Mouse (Mus musculus): ENCODE data around the gene Oxct1.

Oxct1 gene

GRCm38 (mm10) chr15:4033168-4034004 lies 7.2 kb downstream of the Oxct1 start:
- no peak for DNase-seq

DNA sequence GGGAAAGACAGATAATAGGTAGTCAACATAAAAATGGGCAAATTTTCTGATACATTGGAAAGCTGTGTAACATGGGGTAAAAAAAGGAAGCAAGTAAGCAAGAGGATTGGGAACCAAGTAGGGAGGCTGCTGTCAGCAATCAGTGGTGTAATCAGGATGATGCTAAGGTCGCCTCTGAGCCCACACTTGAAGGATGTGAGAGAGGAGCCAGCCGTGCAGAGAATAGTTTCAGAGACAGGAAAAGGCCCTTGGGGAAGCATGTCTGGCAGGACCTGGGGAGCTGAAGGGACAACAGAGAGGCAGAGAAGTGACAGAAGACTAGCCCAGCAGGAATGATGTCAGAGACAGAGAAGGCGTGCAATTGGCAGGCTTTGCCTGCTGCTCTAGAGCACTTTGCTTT lies 16.2 kb downstream of the Oxct1 start:
- no peak for DNase-seq

- no peak for DNase-seq
Measured at GRCm38 (mm10) chr15:4043032-4043471, 16.9 kb downstream of the Oxct1 start.

- no peak for DNase-seq
Measured at GRCm38 (mm10) chr15:4056627-4057026, 30.4 kb downstream of the Oxct1 start.

DNA sequence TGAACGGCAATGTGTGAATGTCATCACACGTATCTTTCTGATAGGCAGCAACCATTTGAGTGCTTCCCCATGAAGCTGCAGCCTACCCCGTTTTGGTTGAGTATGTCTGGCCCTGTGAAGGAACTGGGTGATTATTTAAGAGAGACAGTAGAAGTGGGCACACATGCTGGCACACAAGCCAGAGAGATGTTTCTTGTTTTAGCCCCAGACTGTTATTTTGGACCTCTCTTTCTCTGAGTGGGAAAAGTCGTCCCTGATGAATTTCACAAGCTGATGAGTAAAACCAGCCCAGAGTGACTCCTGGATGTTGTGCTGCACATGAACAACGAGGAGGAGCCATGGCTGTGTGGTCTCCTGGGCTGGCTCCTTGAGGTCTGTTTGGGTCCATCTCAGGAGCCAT lies 37.4 kb downstream of the Oxct1 start:
- DNase-seq: no peak

GRCm38 (mm10) chr15:4064013-4064412 lies 37.8 kb downstream of the Oxct1 start:
- no peak for DNase-seq

DNA sequence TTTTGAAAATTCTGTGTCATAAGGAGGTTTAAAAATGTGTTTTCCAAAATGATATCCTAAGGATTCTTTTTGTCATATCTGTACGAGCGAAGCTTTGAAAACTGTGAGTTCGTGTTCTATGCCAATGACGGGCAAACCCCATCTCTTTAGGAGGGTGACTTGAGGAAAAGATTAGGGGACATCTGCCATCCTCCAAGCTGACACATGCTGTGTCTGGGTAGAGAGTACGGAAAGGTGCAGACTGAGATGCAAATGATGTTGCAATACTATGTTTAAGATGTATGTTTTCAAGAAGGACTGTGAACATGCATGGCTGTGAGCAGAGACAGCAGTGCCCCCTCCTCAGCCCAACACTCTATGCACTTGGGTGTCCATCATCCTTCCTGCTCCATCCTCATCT lies 38.5 kb downstream of the Oxct1 start:
- DNase-seq: no peak

DNA sequence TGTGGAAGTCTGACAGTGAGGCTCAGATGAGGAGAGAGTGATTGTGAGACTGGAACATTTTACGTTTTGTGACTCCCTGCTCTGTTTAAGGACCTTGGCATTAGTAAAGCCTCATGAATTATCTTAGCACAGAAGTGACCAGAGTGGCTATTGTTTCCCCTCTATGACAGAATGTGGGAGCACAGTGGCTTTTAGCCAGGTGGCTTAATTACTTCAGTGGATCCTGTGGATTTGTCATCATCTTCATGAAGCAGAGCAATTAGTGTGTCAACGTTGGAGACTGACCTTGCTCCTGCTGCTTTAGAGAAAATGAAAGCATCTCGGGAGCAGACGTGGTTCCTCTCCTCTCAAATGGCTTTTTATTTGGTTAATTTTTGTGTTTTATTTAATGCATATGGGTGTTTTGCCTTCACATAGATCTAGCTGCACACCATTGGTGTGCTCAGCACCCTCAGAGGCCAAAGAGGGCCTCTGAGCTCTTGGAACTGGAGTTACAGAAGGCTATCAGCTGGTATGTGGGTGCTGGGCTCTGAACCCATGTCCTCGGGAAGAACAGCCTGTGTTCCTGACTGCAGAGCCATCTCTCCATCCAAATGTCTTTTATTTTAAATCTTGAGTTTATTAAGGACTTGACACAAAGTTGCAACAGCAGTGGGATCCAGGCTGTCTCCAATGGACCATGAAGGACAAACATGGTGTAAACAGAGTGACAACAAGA lies 41.2 kb downstream of the Oxct1 start:
- DNase-seq: peak; percentile 34

GRCm38 (mm10) chr15:4077978-4078377 lies 51.8 kb downstream of the Oxct1 start:
- no peak for DNase-seq

DNA sequence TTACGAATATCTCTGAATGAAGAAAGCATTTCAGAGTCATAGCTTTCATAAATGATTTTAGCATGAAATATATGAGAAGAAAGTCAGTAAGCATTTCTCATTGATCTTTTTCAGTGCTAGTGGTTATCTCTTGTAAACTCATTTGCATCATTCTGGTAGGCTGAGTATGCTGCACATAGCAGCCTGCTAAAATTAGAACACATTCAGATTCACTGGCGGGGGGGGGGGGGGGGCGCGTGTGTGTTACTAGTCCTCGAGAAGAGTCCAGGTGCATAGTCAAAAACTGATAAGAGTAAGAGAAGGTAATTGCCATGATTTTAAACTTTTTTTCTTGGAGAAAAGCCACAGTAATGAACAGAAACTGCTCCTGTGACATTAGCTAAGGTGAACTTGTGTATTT lies 52.6 kb downstream of the Oxct1 start:
- no peak for DNase-seq

DNA sequence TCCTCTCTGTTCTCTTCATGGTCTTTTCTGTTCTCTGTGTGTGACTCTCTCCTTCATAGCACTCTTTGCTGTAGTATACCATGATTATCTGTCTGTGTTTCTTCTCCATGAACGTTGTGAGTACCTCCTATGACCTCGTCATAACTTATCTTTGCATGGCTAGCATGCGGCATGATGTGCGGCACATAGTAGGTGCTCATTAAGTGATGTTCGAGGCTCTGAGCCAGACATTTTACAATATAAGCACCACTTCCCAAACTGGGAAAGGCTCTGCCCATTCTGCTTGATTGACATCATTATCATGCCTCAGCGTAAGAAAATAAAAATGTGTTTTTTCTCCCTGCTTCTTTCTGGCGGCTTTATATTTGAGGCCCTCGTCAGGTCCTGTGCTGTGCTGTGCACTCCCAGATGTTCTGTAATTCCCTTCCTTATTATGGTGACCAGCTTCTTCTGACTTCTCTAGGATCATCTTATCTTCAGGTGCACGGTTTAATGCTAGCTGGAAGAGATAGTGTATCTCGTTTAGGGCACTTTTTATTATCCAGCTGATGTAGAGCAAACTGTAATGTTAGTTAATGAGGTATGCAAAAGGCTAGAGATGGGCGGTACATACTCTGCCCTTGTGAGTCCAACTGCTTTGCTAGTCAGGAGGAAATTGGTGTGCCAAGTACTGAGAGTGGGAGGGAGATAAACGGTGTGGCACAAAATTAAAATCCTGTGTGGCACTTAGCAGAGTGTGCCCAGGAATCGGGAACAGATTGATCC lies 53.4 kb downstream of the Oxct1 start:
- no peak for DNase-seq

DNA sequence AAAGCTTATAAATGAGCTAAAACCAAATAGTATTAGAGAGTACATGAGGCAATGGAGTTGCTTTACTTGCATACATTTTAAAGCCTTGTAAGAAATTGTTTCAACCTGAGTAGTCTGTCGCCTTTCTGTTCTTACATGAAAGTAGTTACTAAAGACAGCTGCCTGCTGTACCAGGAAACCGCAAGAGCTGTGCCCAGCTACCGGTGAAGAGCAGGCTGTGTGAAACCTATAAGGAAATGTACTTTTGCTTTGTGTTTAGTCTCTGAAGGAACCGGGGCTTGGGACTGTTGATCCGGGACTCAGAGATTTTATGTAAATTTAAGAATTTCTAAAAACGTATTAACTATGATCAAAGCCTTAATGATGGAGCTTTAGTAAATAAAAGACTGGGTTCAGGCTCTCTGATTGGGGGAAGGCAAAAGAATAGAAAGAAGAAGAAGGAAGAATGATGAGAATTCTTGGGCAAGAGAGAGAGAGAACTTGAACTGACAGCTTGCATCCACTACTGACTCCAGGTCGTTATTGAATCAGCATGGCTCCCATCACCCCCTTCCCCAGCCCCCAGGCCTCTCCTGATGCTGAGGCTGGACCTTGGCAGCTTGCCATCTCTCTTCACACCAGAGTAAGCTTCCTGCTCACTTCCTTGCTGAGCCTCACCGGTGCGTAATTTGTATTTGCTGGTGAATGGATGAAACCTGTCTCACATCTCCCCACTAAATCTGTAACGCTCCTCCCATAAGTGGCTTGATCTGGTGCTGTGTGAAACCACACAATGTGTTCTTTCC lies 59.6 kb downstream of the Oxct1 start:
- no peak for DNase-seq

GRCm38 (mm10) chr15:4087446-4087845 lies 61.3 kb downstream of the Oxct1 start:
- no peak for DNase-seq

- DNase-seq: no peak
Measured at GRCm38 (mm10) chr15:4087914-4088313, 61.7 kb downstream of the Oxct1 start.

- no peak for DNase-seq
Measured at GRCm38 (mm10) chr15:4090601-4091000, 64.4 kb downstream of the Oxct1 start.

DNA sequence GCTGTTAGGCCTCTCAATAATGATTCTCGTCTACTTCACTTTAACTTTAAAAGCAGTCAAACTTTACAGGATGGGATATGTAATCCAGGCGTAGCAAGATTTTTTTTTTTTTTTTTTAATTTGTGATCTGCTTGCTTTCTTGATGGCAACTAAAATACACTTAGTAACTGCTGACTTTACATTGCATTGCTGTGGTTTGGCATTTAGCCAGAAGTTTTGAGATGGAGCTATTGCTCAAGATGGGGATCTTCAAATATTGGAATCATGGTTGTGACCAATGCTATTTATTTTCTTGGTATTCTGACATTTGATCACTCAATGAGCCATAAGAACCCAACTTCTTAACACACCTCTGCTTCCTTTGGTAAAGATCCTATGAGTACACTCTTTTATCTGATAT lies 66.4 kb downstream of the Oxct1 start:
- DNase-seq: no peak

GRCm38 (mm10) chr15:4100341-4100921 lies 74.2 kb downstream of the Oxct1 start:
- DNase-seq: no peak

DNA sequence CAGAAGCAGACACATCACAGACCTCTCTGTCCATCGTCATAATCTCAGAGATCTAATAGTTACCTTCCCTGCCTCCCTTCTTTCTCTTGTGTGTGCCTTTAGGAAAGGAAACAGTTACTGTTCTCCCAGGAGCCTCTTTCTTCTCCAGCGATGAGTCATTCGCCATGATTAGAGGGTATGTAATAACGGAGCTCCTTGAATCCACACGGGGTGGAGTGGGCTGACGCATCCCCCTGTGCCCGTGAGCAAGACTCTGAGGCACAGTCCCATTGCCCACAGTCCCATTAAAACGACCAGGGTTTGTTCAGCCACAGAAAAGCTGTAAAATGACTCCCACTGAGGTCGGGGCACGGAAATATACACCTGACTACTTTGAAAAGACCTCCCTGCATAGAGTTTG lies 74.8 kb downstream of the Oxct1 start:
- no peak for DNase-seq

- DNase-seq: no peak
Measured at GRCm38 (mm10) chr15:4104319-4104718, 78.1 kb downstream of the Oxct1 start.

DNA sequence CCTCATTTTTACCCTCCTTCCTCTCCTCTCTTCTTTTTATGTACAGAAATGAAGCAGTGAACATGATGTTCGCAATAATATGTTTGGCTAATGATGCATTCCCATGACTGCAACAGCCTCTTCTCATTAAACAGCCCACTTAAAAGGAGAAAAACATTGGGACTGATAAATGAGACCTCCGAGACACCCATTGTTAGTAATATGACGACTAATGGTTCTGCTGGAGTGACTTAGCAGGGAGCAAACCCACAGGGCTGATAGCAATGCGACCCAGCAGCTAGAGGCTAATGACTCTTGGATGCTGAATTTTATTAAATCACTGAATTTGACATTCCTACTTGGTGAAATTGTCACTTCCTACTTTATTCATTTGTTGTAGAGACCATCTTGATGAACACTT lies 79.3 kb downstream of the Oxct1 start:
- DNase-seq: no peak

DNA sequence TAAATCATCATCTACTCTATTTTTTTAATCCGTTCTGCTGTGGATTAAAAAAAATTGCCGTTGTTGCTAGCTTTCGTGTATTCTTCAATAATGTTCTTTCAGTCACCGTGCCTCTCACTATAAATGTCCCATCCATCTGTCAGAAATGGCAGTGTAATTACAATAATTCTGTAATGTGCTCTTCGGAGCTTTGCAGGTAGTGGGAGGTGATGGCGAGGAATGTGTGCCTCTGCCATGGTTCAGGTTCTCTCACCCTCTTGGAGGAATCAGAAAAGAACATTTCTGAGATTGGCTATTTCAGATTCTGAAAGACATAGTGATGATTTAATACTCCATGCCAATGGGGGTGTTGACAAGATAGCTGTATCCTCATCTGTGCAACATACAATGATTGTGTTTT lies 93.8 kb downstream of the Oxct1 start:
- no peak for DNase-seq

- no peak for DNase-seq
Measured at GRCm38 (mm10) chr15:4124648-4125047, 98.5 kb downstream of the Oxct1 start.
